ENCODE assay signal across 28 mouse cellular contexts in the genomic region with DNA sequence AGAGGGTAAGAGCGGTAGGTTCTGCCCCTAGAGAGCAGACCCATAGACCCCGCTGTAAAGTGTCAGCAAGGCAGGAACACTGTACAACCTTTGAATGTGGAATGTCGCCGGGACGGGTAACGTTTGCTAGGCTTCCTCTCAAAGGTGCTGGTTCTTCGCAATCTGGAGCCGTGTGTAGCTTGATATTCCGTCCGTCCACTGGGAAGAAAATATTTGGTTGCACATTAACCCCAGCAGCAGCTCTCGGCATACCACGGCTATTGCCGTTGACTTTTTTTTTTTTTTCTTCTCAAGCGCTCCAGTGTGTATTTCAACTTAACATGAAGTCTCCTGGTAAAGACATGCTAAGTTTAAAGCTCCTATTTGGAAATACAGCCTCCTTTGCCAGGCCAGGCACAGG.
DNase-seq lines count a peak whose midpoint lies in the region; ATAC-seq and TF ChIP-seq lines count a peak whose summit lies in the region.
"Had no signal": no experiment of that assay in that cellular context is flagged by ENCODE, and none has a peak within 500 bp of the region (broad histone marks: within the 10 kb centered on the region; RNA-seq: fewer than 3 reads in every experiment).

No protein-coding gene starts in this region.

- H3K27me3 ChIP-seq in liver, postnatal 0 days (ENCODE audit: insufficient read depth, low read length), result no peaks in the 10 kb centered on the region
- no peaks in the 10 kb centered on the region for H3K27me3 ChIP-seq in liver, embryonic 12.5 days (replicated peaks)
- H3K27me3 ChIP-seq: embryonic facial prominence, embryonic 15.5 days; forebrain, embryonic 13.5 days; limb, embryonic 13.5 days; midbrain, embryonic 12.5 days; neural tube, embryonic 13.5 days; Patski had no signal

- H3K4me1 ChIP-seq in liver, postnatal 0 days (ENCODE audit: insufficient read depth), result peaks cover 10% of the 10 kb centered on the region; the same call in 1 of the 2 replicates
- 0 out of 2 replicates have a peak, but pooled peaks cover 15% of the 10 kb centered on the region for H3K4me1 ChIP-seq in liver, embryonic 12.5 days
- H3K4me1 ChIP-seq: forebrain, embryonic 13.5 days; heart, embryonic 13.5 days had no signal

- ATAC-seq in liver, postnatal 0 days, result no peak
- no peak for ATAC-seq in liver, embryonic 12.5 days
- no peak for ATAC-seq in erythroblast, adult 5-6 weeks (replicated peaks; ENCODE audit: low FRiP score, poor library complexity, severe bottlenecking)
- ATAC-seq: forebrain, embryonic 13.5 days; intestine, postnatal 0 days; Patski had no signal

- TF ChIP-seq EP300 in liver, postnatal 0 days (IDR thresholded peaks at IDR 0.05; ENCODE audit: low read depth), result no peak

- no peak overlapping the region for H3K4me2 ChIP-seq in liver, postnatal 0 days (ENCODE audit: low read depth, low read length)
- no peak overlapping the region for H3K4me2 ChIP-seq in liver, embryonic 12.5 days
- H3K4me2 ChIP-seq: embryonic facial prominence, embryonic 15.5 days; forebrain, embryonic 13.5 days; heart, embryonic 13.5 days; hindbrain, embryonic 14.5 days; limb, embryonic 13.5 days; midbrain, embryonic 12.5 days; neural tube, embryonic 13.5 days had no signal

- H3K9me3 ChIP-seq in liver, postnatal 0 days (ENCODE audit: low read length), result no peaks in the 10 kb centered on the region
- no peaks in the 10 kb centered on the region for H3K9me3 ChIP-seq in liver, embryonic 12.5 days (replicated peaks)
- H3K9me3 ChIP-seq: embryonic facial prominence, embryonic 10.5 days; embryonic facial prominence, embryonic 15.5 days; forebrain, embryonic 13.5 days; heart, embryonic 13.5 days; limb, embryonic 13.5 days; megakaryocyte, embryonic 14.5 days; midbrain, embryonic 12.5 days; neural tube, embryonic 13.5 days had no signal

- 0 out of 2 replicates have a peak overlapping the region, but pooled peaks have one; percentile 55 for H3K27ac ChIP-seq in liver, postnatal 0 days (ENCODE audit: low read depth)
- no peak overlapping the region for H3K27ac ChIP-seq in liver, embryonic 12.5 days
- H3K27ac ChIP-seq: embryonic facial prominence, embryonic 10.5 days; embryonic facial prominence, embryonic 15.5 days; forebrain, embryonic 13.5 days; heart, embryonic 13.5 days; hindbrain, embryonic 14.5 days; limb, embryonic 13.5 days; liver, embryonic 14.5 days; midbrain, embryonic 12.5 days; neural tube, embryonic 13.5 days had no signal

- 69% methylated on average over 14 of the region's 14 CpGs for WGBS in liver, postnatal 0 days (ENCODE audit: insufficient replicate concordance)
- WGBS in liver, embryonic 12.5 days (ENCODE audit: insufficient replicate concordance), result 71% methylated on average over 14 of the region's 14 CpGs

- no peaks in the 10 kb centered on the region for H3K36me3 ChIP-seq in liver, postnatal 0 days (replicated peaks; ENCODE audit: insufficient read depth, low read length)
- H3K36me3 ChIP-seq in liver, embryonic 12.5 days, result no peaks in the 10 kb centered on the region
- H3K36me3 ChIP-seq: embryonic facial prominence, embryonic 10.5 days; embryonic facial prominence, embryonic 15.5 days; heart, embryonic 13.5 days; limb, embryonic 13.5 days; midbrain, embryonic 12.5 days; neural tube, embryonic 13.5 days had no signal

- DNase-seq in liver, postnatal 0 days, result no peak
- DNase-seq in kidney, adult 18-20 months, result peak; percentile 38
- peak; percentile 54 for DNase-seq in kidney, adult 9 months
- peak; percentile 56 for DNase-seq in kidney, postnatal 14 days
- DNase-seq in retina, postnatal 1 day, result no peak
- no peak for DNase-seq in right cerebral cortex, postnatal 25 days
- DNase-seq: adrenal gland, postnatal 10 days; cerebellum, adult 8-10 months; cerebellum, postnatal 25 days; gastrocnemius, postnatal 10 days; heart, postnatal 10 days; lung, postnatal 4 days; thymus, adult 18-20 months; thymus, postnatal 25 days had no signal

- TF ChIP-seq CTCF in liver, postnatal 0 days (IDR thresholded peaks at IDR 0.05; ENCODE audit: low read depth), result no peak

- H3K4me3 ChIP-seq in liver, postnatal 0 days (ENCODE audit: low read depth, low read length), result no peak overlapping the region
- no peak overlapping the region for H3K4me3 ChIP-seq in liver, embryonic 12.5 days
- H3K4me3 ChIP-seq: embryonic facial prominence, embryonic 10.5 days; embryonic facial prominence, embryonic 15.5 days; forebrain, embryonic 13.5 days; heart, embryonic 13.5 days; limb, embryonic 13.5 days; megakaryocyte, embryonic 14.5 days; midbrain, embryonic 12.5 days; neural tube, embryonic 13.5 days had no signal

- H3K9ac ChIP-seq in liver, postnatal 0 days (replicated peaks), result no peak overlapping the region
- no peak overlapping the region for H3K9ac ChIP-seq in liver, embryonic 12.5 days
- H3K9ac ChIP-seq: embryonic facial prominence, embryonic 15.5 days; forebrain, embryonic 13.5 days; heart, embryonic 13.5 days; hindbrain, embryonic 14.5 days; limb, embryonic 13.5 days; liver, embryonic 14.5 days; midbrain, embryonic 12.5 days; neural tube, embryonic 13.5 days had no signal

Comparison
In these comparisons a context has a peak if more than half of its experiments do, and no peak if none do; other contexts are left out.
1. DNase-seq: peak in kidney, adult 18-20 months (single experiment), kidney, adult 9 months (single experiment) and kidney, postnatal 14 days (single experiment); none in liver, postnatal 0 days (single experiment), retina, postnatal 1 day (single experiment) and right cerebral cortex, postnatal 25 days (single experiment).